Mouse (Mus musculus): ENCODE results near the gene Akr1c12.
"Not testable (repeated sequence)": the region's sequence is repeated elsewhere in the genome, so short reads cannot be mapped to it uniquely, and the experiment has no call there.

The Akr1c12 gene

GRCm38 (mm10) chr13:4279284-4279683 lies at the start of gene Akr1c12:
Akr1c12 (minus strand) TSS chr13:4279433.
- DNase-seq = peak in 1 of 2 experiments; percentile 6

- no peak for DNase-seq
Measured at GRCm38 (mm10) chr13:4318773-4319172, 39.5 kb upstream of the Akr1c12 start.

GRCm38 (mm10) chr13:4313907-4314306 lies 34.7 kb upstream of the Akr1c12 start:
- DNase-seq = no peak

- DNase-seq = peak; percentile 41 to 63
Measured at GRCm38 (mm10) chr13:4304861-4305565, 25.8 kb upstream of the Akr1c12 start.

GRCm38 (mm10) chr13:4296991-4297390 lies 17.8 kb upstream of the Akr1c12 start:
- DNase-seq = no peak

GRCm38 (mm10) chr13:4281471-4282412 lies 2.5 kb upstream of the Akr1c12 start:
- peak in 1 of 2 experiments; percentile 70 for DNase-seq

- DNase-seq = no peak
Measured at GRCm38 (mm10) chr13:4277526-4277925, 1.7 kb downstream of the Akr1c12 start.

GRCm38 (mm10) chr13:4270860-4271259 lies 8.4 kb downstream of the Akr1c12 start:
- no peak for DNase-seq

- DNase-seq = not testable (repeated sequence)
Measured at GRCm38 (mm10) chr13:4265455-4265854, 13.8 kb downstream of the Akr1c12 start.

GRCm38 (mm10) chr13:4265047-4265446 lies 14.2 kb downstream of the Akr1c12 start:
- no peak for DNase-seq

- no peak for DNase-seq
Measured at GRCm38 (mm10) chr13:4264612-4265011, 14.6 kb downstream of the Akr1c12 start.

GRCm38 (mm10) chr13:4257349-4257748 lies 21.9 kb downstream of the Akr1c12 start:
- no peak for DNase-seq

- not testable (repeated sequence) for DNase-seq
Measured at GRCm38 (mm10) chr13:4256894-4257293, 22.3 kb downstream of the Akr1c12 start.

GRCm38 (mm10) chr13:4249347-4249746 lies 29.9 kb downstream of the Akr1c12 start:
- DNase-seq = no peak

- peak; percentile 68 to 91 for DNase-seq
Measured at GRCm38 (mm10) chr13:4244861-4245559, 34.2 kb downstream of the Akr1c12 start.

GRCm38 (mm10) chr13:4233536-4234172 lies 45.6 kb downstream of the Akr1c12 start:
- peak; percentile 74 to 83 for DNase-seq

GRCm38 (mm10) chr13:4233135-4233534 lies 46.1 kb downstream of the Akr1c12 start:
- no peak for DNase-seq

GRCm38 (mm10) chr13:4230841-4231623 lies 48.2 kb downstream of the Akr1c12 start:
- DNase-seq = no peak

- no peak for DNase-seq
Measured at GRCm38 (mm10) chr13:4228441-4228840, 50.8 kb downstream of the Akr1c12 start, which contains the start of gene Akr1c19. Akr1c19 (plus strand) TSS chr13:4228700.

Measured in kidney, postnatal 25 days (tissue).